Mouse (Mus musculus) midbrain, embryonic 16.5 days (tissue): ENCODE results near the gene Gse1. TPM values are rescaled to one million over a fixed set of nuclear protein-coding genes. Genes with fewer than 3 reads are reported as not detected.

ENCODE experiments used
- ATAC-seq: fragments of 200-750 bp; cut with Nextera tagmentation; 2 replicates; pipeline ENCODE4 v1.8.0; 2017; ENCODE audit warnings: moderate TSS enrichment
- H3K27ac ChIP-seq: fragments of 300-500 bp; sonication (generic); 2 replicates; pipeline ENCODE4 v1.5.1; 2014; ENCODE audit warnings: mild to moderate bottlenecking, low read length, mixed read lengths
- H3K27me3 ChIP-seq: fragments of 300-500 bp; sonication (generic); 2 replicates; pipeline ENCODE4 v1.6.1; 2014; ENCODE audit warnings: low read depth, low read length, mixed read lengths; ENCODE audit not compliant: control insufficient read depth, insufficient read depth
- H3K36me3 ChIP-seq: fragments of 300-500 bp; sonication (generic); 2 replicates; pipeline ENCODE4 v1.6.1; 2014; ENCODE audit warnings: mild to moderate bottlenecking, low read length, moderate library complexity, mixed read lengths; ENCODE audit not compliant: control insufficient read depth, insufficient read depth
- H3K4me1 ChIP-seq: fragments of 300-500 bp; sonication (generic); 2 replicates; pipeline ENCODE4 v1.6.1; 2014; ENCODE audit warnings: mild to moderate bottlenecking, low read length, mixed read lengths; ENCODE audit not compliant: control insufficient read depth, insufficient read depth
- H3K4me2 ChIP-seq: fragments of 300-500 bp; sonication (generic); 2 replicates; pipeline ENCODE4 v1.6.1; 2014; ENCODE audit warnings: mild to moderate bottlenecking, low read length, mixed read lengths
- H3K4me3 ChIP-seq: fragments of 300-500 bp; sonication (generic); 2 replicates; pipeline ENCODE4 v1.5.1; 2014; ENCODE audit warnings: low read depth, mild to moderate bottlenecking, low read length, moderate library complexity, mixed read lengths
- H3K9ac ChIP-seq: fragments of 300-500 bp; sonication (generic); 2 replicates; pipeline ENCODE4 v1.6.1; 2014; ENCODE audit warnings: low read depth, low read length, mixed read lengths
- H3K9me3 ChIP-seq: fragments of 300-500 bp; sonication (generic); replicated peaks from 2 replicates; pipeline ENCODE4 v1.6.1; 2014; ENCODE audit warnings: mild to moderate bottlenecking, low read length, mixed read lengths; ENCODE audit not compliant: control insufficient read depth, poor library complexity, severe bottlenecking
- WGBS: fragments of 180-500 bp; shearing (Covaris S2); extraction: QIAGEN DNeasy Blood & Tissue Kit; methylation state at CpG from one replicate; pipeline ENCODE4 v1.1.7; 2014; 5-methylcytosine and 5-hydroxymethylcytosine counted together
- polyA plus RNA-seq: library from polyadenylated mRNA; unstranded; fragments of >200 nt; fragmentation: Nextera tagmentation; extraction: Ambion mirVana; gene quantifications from 2 replicates; pipeline ENCODE4 v1.2.1, GENCODE M21; 2015

Gene Gse1
- polyA plus RNA-seq, 1 experiment from 2014 or later, result 13.3 TPM

DNA sequence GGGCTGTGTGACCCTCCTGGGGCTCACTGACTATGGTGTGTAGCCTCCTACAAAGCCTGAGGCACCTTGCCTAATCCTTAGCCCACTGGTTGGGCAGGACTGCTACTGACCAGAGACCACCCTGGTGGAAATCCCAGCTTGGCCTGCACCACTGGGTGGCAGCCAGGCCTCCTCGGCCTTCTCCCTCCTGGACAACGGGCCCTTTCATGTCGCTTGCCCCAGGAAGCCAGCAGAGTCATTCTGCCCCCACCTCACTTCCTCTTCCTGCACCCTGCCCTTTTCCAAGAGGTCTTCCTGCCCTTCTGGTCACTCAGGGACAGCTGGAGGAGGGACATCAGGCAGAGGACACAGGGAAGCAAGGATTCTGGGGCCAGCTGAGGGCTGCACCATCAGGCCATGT, 96.3 kb downstream of the Gse1 start:
- H3K9me3 ChIP-seq, result no peaks in the 10 kb centered on the region
- H3K4me1 ChIP-seq, result peaks cover 18% of the 10 kb centered on the region
- H3K27me3 ChIP-seq, result no peaks in the 10 kb centered on the region
- H3K9ac ChIP-seq, result no peak overlapping the region
- no peak overlapping the region for H3K27ac ChIP-seq
- H3K4me3 ChIP-seq, result no peak overlapping the region
- H3K4me2 ChIP-seq, result no peak overlapping the region
- WGBS, result 46% methylated on average over 3 of the region's 3 CpGs
- no peaks in the 10 kb centered on the region for H3K36me3 ChIP-seq
- no peak for ATAC-seq

DNA sequence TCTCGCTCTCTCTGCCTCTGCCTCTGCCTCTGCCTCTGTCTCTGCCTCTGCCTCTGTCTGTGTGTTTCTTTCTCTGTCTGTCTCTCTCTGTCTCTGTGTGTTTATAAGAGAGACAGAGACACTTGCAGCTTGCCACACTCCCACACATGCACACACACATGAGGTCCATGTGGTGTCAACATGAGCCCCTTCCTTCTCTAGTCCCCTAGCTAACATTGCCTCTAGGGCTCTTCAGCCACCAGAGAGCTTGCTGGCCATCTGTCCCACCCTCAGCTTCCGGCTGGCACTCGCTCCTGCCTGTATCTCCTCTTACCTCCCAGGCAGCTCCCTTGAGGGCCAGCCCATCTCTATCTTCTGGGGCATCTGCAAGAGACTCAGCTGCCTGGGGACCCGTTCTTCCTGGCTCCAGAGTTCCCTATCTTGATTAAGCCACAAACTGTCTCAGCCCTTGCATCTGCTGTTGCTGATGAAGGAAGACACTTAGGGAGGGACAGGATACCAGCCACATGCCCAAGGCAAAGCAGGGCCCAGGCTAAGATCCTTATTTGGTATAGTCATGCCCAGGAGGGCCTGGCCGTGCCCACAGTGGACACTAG, 97.0 kb downstream of the Gse1 start:
- H3K9me3 ChIP-seq, result no peaks in the 10 kb centered on the region
- H3K27me3 ChIP-seq, result no peaks in the 10 kb centered on the region
- H3K36me3 ChIP-seq, result no peaks in the 10 kb centered on the region
- 58% methylated on average over 5 of the region's 5 CpGs for WGBS
- H3K4me3 ChIP-seq, result no peak overlapping the region
- peaks cover 19% of the 10 kb centered on the region for H3K4me1 ChIP-seq
- no peak overlapping the region for H3K9ac ChIP-seq
- no peak overlapping the region for H3K27ac ChIP-seq
- H3K4me2 ChIP-seq, result no peak overlapping the region
- no peak for ATAC-seq

- H3K27me3 ChIP-seq, result no peaks in the 10 kb centered on the region
- no peak for ATAC-seq
- H3K27ac ChIP-seq, result no peak overlapping the region
- peaks cover 19% of the 10 kb centered on the region for H3K4me1 ChIP-seq
- no peak overlapping the region for H3K4me3 ChIP-seq
- H3K9me3 ChIP-seq, result no peaks in the 10 kb centered on the region
- H3K4me2 ChIP-seq, result no peak overlapping the region
- H3K9ac ChIP-seq, result no peak overlapping the region
- 57% methylated on average over 3 of the region's 3 CpGs for WGBS
- no peaks in the 10 kb centered on the region for H3K36me3 ChIP-seq
Measured at GRCm38 (mm10) chr8:120327131-120327554, 98.9 kb downstream of the Gse1 start.

GRCm38 (mm10) chr8:120328361-120329022, 100.2 kb downstream of the Gse1 start:
- Histone ChIP-seq H3K9me3 (no peaks in the 10 kb centered on the region), H3K4me3 (no peak overlapping the region), H3K27me3 (no peaks in the 10 kb centered on the region), H3K4me2 (no peak overlapping the region), H3K36me3 (no peaks in the 10 kb centered on the region), H3K4me1 (peaks cover 8% of the 10 kb centered on the region), H3K27ac (no peak overlapping the region), H3K9ac (no peak overlapping the region)
- WGBS, result 93% methylated on average over 13 of the region's 13 CpGs
- no peak for ATAC-seq

- peaks cover 7% of the 10 kb centered on the region for H3K4me1 ChIP-seq
- no peak overlapping the region for H3K4me2 ChIP-seq
- WGBS, result 83% methylated on average over 11 of the region's 11 CpGs
- no peak overlapping the region for H3K4me3 ChIP-seq
- H3K27me3 ChIP-seq, result no peaks in the 10 kb centered on the region
- no peaks in the 10 kb centered on the region for H3K9me3 ChIP-seq
- peak overlapping the region; percentile 37; the same call in 1 of the 2 replicates for H3K27ac ChIP-seq
- peak; percentile 65 for ATAC-seq
- 0 out of 2 replicates have a peak overlapping the region, but pooled peaks have one; percentile 10 for H3K9ac ChIP-seq
- H3K36me3 ChIP-seq, result no peaks in the 10 kb centered on the region
Measured at GRCm38 (mm10) chr8:120329030-120329748, 100.9 kb downstream of the Gse1 start.

DNA sequence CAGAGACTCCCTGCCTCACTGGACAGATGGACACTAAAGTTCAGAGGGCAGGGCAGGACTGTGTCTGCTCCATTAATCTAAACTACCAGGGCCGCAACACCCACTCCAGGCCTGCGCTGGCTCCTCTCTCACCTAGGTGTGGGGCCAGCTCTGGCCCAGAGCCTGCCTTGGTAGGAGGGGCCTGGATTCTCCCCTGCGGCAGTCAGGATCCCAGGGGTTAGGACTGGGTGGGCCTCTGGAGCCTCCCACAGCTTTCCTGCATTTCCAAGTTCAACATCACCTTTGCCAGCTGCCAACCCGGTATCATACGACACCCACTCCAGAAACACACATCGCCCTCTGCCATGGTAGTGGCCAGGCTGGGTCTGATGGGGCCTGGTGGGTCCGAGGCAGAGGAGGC, 102.8 kb downstream of the Gse1 start:
- WGBS, result 86% methylated on average over 7 of the region's 7 CpGs
- Histone ChIP-seq H3K9me3 (no peaks in the 10 kb centered on the region), H3K27me3 (no peaks in the 10 kb centered on the region), H3K9ac (no peak overlapping the region), H3K27ac (no peak overlapping the region), H3K36me3 (no peaks in the 10 kb centered on the region), H3K4me3 (no peak overlapping the region), H3K4me1 (peaks cover 24% of the 10 kb centered on the region), H3K4me2 (no peak overlapping the region)
- no peak for ATAC-seq

DNA sequence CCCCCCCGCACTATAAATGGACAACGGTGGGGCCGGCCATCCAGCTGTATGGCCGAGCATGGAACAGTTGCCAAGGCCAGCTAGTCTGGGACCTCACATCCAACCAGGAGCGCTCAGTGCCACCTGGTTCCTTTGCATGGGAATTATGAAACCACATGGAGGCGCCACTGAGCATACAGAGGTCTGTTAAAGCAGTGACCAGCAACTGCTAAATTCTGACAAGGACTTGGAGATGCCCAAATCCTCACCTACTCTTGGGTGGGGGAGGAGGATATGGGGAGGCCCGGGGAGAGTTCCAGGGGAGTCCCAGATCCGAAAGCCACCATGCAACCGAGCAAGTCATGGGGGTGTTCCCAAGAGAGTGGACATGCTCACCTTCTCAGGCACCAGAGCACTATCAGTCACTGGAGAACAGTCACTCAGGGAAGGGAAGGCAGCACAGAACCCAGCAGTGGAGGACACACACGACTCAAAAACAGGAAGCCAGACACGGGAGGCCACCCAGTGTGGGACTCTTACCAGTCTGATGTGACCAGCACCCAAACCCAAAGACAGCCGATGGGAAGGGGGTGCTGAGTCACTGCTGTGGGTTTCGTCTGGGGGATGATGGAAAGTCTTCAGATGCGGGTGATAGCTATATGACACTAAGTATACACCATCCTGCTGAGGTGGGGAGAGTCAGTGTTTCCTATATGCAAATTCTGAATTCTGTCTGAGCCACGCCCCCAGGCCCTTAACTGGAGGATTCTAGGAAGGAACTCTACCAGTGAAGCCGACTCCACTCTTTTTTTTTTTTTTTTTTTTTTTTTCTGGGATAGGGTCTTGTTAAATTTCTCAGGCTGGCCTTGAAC, 104.3 kb downstream of the Gse1 start:
- 75% methylated on average over 16 of the region's 16 CpGs for WGBS

DNA sequence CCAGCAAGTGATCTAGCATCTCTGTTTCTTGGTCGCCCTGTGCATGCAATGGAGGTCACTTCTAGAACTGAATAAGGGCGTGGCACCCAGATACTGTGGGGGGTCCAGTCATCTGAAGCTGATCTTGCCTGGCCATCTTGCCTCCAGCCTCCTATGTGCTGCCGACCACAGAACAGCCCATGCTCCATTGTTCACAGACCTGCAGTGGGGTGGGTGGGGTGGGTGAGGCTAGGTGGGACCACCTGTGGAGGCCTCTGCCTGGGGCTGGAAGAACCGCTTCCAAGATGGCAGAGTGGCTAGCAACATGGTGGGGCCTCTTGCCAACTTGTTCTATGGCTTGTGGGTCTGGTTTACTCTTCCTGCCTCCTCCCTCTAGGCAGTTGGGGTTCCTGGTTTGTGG, 105.4 kb downstream of the Gse1 start:
- WGBS, result 86% methylated on average over 4 of the region's 4 CpGs
- H3K27me3 ChIP-seq, result no peaks in the 10 kb centered on the region
- no peak overlapping the region for H3K27ac ChIP-seq
- no peaks in the 10 kb centered on the region for H3K36me3 ChIP-seq
- no peak overlapping the region for H3K4me3 ChIP-seq
- H3K9me3 ChIP-seq, result no peaks in the 10 kb centered on the region
- H3K4me2 ChIP-seq, result no peak overlapping the region
- no peak overlapping the region for H3K9ac ChIP-seq
- ATAC-seq, result no peak
- H3K4me1 ChIP-seq, result peaks cover 30% of the 10 kb centered on the region

More for the DNA sequence above, 104.3 kb downstream of the Gse1 start:
- Histone ChIP-seq H3K27me3 (no peaks in the 10 kb centered on the region), H3K9me3 (no peaks in the 10 kb centered on the region), H3K4me2 (no peak overlapping the region), H3K4me1 (peaks cover 30% of the 10 kb centered on the region), H3K9ac (no peak overlapping the region), H3K27ac (no peak overlapping the region), H3K36me3 (no peaks in the 10 kb centered on the region), H3K4me3 (no peak overlapping the region)
- ATAC-seq, result no peak
